Mouse (Mus musculus) activated CD4-positive, CD25-positive, alpha-beta regulatory T cell, adult 4 months (primary cell): ENCODE data around the gene Slc12a7. TPM values are rescaled to one million over a fixed set of nuclear protein-coding genes. Genes with fewer than 3 reads are reported as not detected.

Experiments used
- ATAC-seq: one replicate; pipeline ENCODE4 v1.8.0; 2017
- polyA plus RNA-seq, 2 experiments: library from polyadenylated mRNA; unstranded; fragments of 100-300 nt; shearing (Covaris generic); gene quantifications; one replicate each; pipeline ENCODE4 v1.2.1; 2017

The Slc12a7 gene
- polyA plus RNA-seq, 2 experiments from 2014 or later: 30.3 to 34.9 TPM

DNA sequence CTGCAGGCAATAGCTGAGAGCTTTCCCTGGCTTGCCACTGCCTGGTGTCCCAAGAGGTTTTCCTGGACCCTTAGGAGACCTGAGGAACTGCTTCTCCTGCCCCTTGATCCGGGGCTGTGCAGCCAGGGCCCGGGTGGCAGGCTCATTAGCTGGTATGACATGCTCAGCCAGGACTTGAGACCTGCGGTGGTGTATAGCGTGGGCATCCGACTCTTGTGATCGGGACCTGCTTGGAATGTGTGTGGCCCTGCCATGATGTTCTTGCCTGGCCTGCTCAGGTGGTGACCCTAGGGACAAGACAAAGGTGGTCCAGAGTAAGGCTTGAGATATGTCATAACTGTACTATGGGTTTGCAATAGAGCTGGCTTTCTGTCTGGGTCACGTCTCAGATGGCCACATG lies 88.4 kb downstream of the Slc12a7 start:
- ATAC-seq: no peak

DNA sequence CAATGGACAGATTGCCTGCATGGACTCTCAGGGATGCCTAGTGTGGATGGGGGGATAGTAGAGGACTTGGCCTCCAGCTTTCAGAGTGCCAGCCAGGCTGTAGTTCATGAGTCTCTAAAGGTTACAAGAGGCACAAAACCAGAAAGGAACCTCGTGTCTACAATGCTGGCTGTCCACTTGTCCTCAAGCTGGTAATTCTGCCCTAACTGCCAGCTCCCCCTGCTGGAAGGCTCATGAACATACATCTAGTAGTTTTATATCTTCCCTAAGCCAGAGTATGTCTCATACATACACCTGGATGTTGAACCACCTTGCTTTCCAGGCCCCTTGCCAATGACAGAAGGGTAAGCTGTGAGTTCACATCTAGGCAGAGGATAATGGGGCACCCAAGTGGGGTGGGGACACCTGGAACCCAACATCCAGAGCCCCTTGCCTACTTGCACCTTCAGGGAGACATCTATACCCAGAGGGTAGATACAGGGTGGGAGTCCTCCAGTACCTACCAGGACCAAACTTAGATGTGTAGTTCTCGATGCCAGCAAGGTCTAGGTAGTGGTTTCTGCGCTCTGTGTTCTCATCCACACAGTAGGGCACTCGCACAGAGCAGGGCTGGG lies 89.4 kb downstream of the Slc12a7 start:
- peak; percentile 81 for ATAC-seq

DNA sequence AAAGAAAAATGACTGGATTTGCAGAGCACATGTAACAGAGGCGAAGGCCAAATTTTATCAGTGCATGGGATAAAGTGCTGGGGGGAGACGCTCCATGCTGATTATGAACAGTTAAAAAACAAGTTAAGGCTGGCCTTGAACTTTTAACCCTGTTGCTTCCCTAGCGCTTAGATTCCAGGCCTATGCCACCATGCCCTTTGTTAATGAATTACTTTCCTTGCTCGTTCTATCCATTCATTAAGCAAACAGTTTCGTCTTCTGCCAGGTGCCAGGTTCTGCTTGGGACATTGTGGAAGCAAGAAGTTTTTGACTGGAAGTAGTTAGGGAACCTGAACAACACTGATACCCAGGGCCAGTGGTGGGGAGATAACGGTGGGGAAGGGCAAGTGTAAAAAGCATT lies 90.8 kb downstream of the Slc12a7 start:
- no peak for ATAC-seq

DNA sequence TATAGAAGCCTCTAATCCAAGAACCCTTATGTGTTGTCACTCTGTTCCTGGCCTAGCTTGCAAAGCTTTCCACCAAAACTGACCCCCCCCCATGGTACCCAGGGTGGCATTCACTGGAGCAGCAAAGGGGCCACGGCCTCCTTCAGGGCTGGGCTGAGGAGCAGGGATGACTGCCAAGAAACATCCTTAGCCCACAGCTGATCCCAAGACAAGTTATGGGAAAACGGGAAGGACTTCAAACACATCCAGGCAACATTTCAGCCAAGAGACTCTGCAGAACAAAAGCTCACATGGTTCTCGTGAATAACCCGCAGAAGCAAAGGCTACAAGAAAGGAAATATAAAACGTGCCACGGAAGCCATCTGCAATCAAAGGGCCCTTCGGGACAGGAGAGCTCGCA lies 94.3 kb downstream of the Slc12a7 start:
- no peak for ATAC-seq

DNA sequence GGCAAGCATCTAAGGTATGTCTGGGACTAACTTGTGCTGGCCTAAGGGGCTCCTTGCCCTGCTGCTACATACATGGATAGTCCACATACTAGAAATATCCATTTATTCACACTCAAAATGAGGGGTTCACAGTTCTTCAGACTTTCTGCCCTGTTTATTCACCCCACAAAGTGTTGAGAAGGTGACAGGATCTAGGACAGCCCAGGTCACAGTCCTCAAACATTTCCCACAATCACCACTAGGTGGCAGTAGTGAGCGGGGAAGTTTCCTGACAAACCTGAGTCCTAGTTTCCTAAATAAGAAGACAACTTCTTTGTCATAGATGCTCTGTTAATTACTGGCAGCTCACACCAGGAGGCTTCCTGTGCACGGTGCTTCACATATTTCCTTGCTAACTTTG lies 98.6 kb downstream of the Slc12a7 start:
- peak; percentile 52 for ATAC-seq

DNA sequence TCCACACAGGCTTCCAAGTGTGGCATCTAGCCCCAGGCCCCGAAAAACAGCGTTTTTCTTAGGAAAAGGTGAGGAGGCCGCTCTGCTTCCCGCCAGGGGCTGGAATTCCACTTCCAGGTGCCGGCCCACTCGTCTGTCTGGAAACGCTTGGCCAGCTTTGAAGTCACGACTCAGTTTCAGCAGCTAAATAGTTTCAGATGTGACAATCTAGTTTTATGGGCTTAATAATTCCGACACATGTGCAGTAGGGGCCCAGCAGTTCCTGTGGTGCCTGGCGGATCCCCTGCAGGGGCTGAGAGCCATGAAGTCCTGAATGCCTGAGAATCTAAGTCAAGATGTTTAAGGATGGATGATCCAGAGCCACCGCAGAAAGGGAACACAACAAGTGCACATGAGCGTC lies 100.9 kb downstream of the Slc12a7 start:
- no peak for ATAC-seq

DNA sequence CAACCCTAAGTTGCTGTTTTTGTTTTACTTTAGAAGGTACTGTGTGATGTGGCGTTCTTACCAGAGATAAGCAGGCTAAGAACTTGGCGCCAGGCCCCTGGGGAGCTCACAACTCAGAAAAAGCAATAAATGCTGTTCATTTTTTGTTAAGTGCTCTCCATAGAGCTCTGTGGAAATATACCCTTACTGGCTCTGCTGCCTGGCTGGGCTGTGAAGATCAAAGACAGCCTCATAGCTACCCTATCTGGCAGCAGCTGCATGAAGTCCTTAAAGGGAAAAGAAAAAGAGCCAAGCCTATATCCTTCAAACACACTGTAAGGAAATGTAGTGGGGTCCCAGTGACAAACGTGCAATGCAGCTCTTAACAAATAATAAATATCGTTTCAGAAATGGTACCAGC lies 102.9 kb downstream of the Slc12a7 start:
- ATAC-seq: no peak

DNA sequence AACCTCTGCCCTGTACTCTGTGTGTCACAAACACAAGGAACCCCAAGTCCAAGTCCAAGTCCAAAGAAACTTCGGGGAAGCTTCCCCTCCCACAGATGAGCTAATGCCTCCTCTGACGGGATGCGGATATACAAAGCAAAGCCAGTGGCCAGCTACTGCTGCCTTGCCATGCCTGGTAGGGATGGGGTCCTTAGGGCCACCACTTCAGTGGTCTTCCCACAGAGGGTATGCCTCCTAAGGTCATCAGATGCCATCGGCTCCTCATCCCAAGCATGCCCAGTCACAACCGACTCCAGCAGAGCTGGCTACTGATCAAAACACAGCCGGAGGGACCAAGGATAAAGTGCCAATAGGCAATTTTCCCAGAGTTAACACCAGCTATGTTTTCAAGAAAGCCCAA lies 103.6 kb downstream of the Slc12a7 start:
- no peak for ATAC-seq

DNA sequence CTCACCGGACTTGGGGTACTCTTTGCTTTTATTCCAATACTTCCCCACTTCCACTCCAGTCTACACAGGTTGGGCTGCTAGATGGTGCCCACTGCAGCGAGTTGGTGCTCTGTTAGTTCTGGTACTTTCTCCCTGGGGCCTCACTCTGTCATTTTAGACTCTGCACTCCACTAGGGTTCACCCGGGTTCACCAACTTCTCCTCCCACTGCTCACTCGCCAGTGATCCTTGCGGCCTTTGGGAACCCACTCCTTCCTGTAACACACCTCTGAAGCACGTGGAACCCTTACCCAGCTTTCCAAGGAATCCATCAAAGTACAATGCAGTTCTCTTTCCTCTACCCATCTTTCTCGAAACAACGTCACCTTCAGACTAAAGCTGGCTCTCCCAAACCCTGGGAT lies 104.8 kb downstream of the Slc12a7 start:
- no peak for ATAC-seq

DNA sequence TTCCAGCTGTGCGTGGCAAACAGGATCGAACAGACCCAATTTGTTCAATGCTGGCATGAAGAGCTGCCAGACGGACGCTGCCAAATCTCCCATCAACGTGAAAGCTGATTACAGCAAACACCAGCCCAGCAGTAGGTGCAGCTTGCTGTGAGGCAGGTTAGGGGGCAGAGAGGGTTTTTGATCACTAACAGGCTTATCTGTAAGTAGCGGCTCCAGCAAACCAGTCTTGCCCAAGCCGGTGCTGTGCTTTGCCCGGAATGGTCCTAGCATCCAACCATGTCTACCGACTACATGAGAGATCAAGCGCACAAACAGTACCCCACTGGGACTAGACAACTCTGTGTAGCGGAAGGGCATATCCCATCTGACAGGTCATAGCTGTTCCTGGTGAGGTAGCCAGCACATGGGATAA lies 106.2 kb downstream of the Slc12a7 start:
- ATAC-seq: no peak

DNA sequence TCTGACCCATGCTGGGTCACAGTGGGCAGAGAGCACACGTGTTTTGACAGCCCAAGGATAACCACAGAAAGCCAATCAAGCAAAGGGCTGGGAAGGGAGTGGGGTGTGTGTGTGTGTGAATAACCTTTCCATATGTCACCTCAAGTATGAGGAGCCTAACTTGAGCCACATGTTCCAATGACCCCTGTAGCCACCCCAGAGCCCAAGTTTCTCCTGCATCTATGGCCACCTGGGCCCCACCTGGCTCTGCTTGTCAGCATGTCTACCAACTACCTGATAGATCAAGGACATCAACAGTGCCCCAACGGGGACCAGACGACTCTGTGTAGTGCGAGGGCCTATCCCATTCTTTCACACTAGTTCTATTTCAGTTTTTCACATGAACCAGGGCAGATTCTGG lies 106.8 kb downstream of the Slc12a7 start:
- no peak for ATAC-seq

DNA sequence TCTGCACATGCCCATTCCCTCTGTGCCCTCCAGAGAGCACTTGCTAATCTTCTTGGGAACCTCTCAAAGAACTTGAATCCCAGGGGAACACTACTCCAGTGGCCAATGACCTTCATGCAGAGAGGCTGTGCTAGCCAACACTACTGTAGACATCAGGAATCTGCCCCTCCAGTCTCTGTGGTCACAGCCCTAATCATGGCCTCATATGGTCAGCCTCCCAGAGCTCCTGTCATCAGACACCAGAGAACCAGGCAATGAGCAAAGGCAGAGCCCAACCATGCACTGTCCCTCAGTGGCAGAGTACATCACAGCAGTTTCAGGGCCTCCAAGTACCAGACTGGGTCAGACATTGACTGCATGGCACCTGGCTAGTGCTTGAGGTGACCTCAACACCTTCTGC lies 109.8 kb downstream of the Slc12a7 start:
- no peak for ATAC-seq

DNA sequence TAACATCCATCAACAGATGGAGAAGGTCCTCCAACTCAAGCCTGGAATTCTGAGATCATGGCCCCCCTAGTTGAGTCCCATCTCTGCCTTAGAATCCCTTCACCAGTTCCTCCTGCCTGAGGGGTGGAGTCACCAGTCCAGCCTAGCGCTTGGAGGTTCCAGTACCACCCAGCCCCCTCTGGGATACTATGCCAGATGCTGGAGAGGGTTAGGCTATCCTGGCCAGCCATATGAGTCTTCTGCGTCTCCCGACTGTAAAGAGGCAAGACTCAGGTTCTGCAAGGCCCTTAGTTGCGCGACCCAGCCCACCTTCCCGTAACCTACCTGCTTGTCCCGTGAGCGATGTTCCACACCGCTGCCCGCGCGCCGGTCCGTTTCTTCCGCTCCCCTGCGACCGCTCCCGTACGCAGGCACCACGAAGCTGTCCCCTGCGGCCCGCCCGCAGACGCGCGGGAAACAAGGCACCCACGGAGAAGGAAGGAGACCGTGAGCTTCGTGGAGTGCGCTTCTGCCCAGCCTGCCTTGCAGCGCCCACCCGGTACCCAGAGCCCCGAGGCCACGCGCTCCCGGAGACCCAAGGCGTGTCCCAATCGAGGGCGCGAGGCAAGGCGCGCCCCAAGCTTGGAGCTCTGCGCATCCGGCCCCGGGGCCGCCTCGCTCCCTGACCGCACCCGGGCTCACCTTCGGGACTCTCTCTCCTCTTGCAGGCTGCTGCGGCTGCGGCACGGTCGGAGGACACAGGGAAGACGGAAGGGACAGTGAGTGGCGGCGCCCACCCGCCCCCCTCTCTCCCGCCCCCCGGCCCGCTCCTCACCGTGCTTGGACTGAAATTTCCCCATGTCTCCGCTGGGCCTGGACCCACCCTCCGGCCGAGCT lies 113.9 kb downstream of the Slc12a7 start:
- ATAC-seq: no peak

DNA sequence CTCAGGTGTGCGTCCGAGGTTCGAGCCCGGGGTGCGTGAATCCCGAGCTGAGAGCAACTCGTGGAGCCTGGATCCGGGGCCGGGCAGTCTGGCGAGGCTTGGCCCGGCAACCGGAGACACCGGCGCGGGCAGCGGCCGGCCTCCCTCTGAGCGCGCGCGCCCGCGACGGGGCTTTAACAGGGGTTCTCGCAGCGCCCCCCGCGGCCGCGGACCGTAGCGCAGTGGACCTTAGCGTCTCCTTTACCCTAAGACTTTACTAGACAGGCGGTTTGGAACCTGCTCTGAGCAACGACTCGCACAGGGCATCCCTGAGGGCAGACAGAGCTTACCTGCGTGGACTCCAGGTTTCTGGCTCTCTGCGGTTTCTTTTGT lies 114.6 kb downstream of the Slc12a7 start, which contains the start of gene Nkd2:
TSS of gene Nkd2 (minus strand) at position 167 of the 372 bp plus-strand sequence.
- ATAC-seq: peak; percentile 52

Other genes starting within 250 kb of the Slc12a7 start
- gene Slc6a3, start 196.3 kb upstream of the Slc12a7 start, polyA plus RNA-seq: not detected
- gene Clptm1l, start 129.1 kb upstream of the Slc12a7 start, polyA plus RNA-seq: 10 to 100 TPM; 30.6 to 33.6 TPM
- gene Tert, start 106.2 kb upstream of the Slc12a7 start, polyA plus RNA-seq: 1 to 10 TPM; 2.4 to 2.8 TPM
- not detected for gene Slc6a18, start 55.1 kb upstream of the Slc12a7 start, polyA plus RNA-seq
- under 1 TPM in 1 of 2 experiments, not detected in 1; 0.26 TPM for gene Slc6a19, start 28.2 kb upstream of the Slc12a7 start, polyA plus RNA-seq
- under 1 TPM in 1 of 2 experiments, not detected in 1; 0.19 TPM for gene Nkd2, start 114.5 kb downstream of the Slc12a7 start, polyA plus RNA-seq
- 1 to 10 TPM; 6.4 to 7.6 TPM for gene Trip13, start 204.7 kb downstream of the Slc12a7 start, polyA plus RNA-seq
- 10 to 100 TPM; 50.4 to 63.1 TPM for gene Brd9, start 204.7 kb downstream of the Slc12a7 start, polyA plus RNA-seq
- gene Zdhhc11, start 230.8 kb downstream of the Slc12a7 start, polyA plus RNA-seq: not detected